Mouse (Mus musculus): ENCODE results near the gene Tbx10. TPM values are rescaled to one million over a fixed set of nuclear protein-coding genes. Genes with fewer than 3 reads are reported as not detected.
"Not testable (repeated sequence)": the region's sequence is repeated elsewhere in the genome, so short reads cannot be mapped to it uniquely, and the experiment has no call there.

Tbx10 gene
- total RNA-seq, 2 experiments from 2014 or later = not detected

GRCm38 (mm10) chr19:4037154-4037787 lies 44.7 kb downstream of the Tbx10 start:
- DNase-seq; intact Hi-C loops (cut with DNase I): not testable (repeated sequence)

- intact Hi-C loops (cut with DNase I) = no loop called here
- DNase-seq = peak; percentile 87 to 89
Measured at GRCm38 (mm10) chr19:4037788-4038232, 45.3 kb downstream of the Tbx10 start, which contains the start of gene Gstp1. Gene Gstp1, minus strand, starts transcription at chr19:4037985.

GRCm38 (mm10) chr19:4040941-4041340 lies 48.4 kb downstream of the Tbx10 start:
- DNase-seq; intact Hi-C loops (cut with DNase I): not testable (repeated sequence)

- intact Hi-C loops (cut with DNase I); DNase-seq: not testable (repeated sequence)
Measured at GRCm38 (mm10) chr19:4041500-4041899, 48.9 kb downstream of the Tbx10 start.

- DNase-seq = peak; percentile 43 to 50
- intact Hi-C loops (cut with DNase I) = no loop called here
Measured at GRCm38 (mm10) chr19:4042124-4042523, 49.6 kb downstream of the Tbx10 start.

GRCm38 (mm10) chr19:4044109-4044508 lies 51.6 kb downstream of the Tbx10 start:
- intact Hi-C loops (cut with DNase I); DNase-seq: not testable (repeated sequence)

- peak; percentile 73 to 75 for DNase-seq
- intact Hi-C loops (cut with DNase I) = no loop called here
Measured at GRCm38 (mm10) chr19:4045966-4046865, 53.7 kb downstream of the Tbx10 start, which contains the start of gene Gstp2. Gene Gstp2, minus strand, starts transcription at chr19:4046023.

GRCm38 (mm10) chr19:4046866-4047254 lies 54.3 kb downstream of the Tbx10 start:
- intact Hi-C loops (cut with DNase I) = loop anchor here (1.0 kb wide), 1 partner anchor 27 kb away; no protein-coding TSS in a partner anchor
- DNase-seq = no peak

GRCm38 (mm10) chr19:4047859-4048258 lies 55.3 kb downstream of the Tbx10 start:
- intact Hi-C loops (cut with DNase I) = loop anchor here (1.0 kb wide), 1 partner anchor 28 kb away; no protein-coding TSS in a partner anchor
- DNase-seq = peak; percentile 66 to 73

GRCm38 (mm10) chr19:4049069-4049468 lies 56.5 kb downstream of the Tbx10 start:
- DNase-seq; intact Hi-C loops (cut with DNase I): not testable (repeated sequence)

Other genes with a start within 250 kb of the Tbx10 start
- gene Kmt5b, start 225.3 kb upstream of the Tbx10 start, total RNA-seq (2021) = 10 to 100 TPM; 20.8 to 22.5 TPM
- 1 to 10 TPM; 1.4 to 2.4 TPM for gene Chka, start 141.0 kb upstream of the Tbx10 start, total RNA-seq (2021)
- gene Tcirg1, start 85.6 kb upstream of the Tbx10 start, total RNA-seq (2021) = 1 to 10 TPM; 4.8 to 5.9 TPM
- gene Ndufs8, start 80.0 kb upstream of the Tbx10 start, total RNA-seq (2021) = 100 to 1,000 TPM; 242 to 273 TPM
- 1 to 10 TPM in 1 of 2 experiments, under 1 TPM in 1; 0.92 to 1.6 TPM for gene Aldh3b1, start 62.9 kb upstream of the Tbx10 start, total RNA-seq (2021)
- 1 to 10 TPM; 5.1 to 7.7 TPM for gene Unc93b1, start 57.6 kb upstream of the Tbx10 start, total RNA-seq (2021)
- gene Aldh3b3, start 34.1 kb upstream of the Tbx10 start, total RNA-seq (2021) = not detected
- gene Aldh3b2, start 20.4 kb upstream of the Tbx10 start, total RNA-seq (2021) = under 1 TPM; 0.20 to 0.23 TPM
- gene Acy3, start 6.2 kb upstream of the Tbx10 start, total RNA-seq (2021) = 1 to 10 TPM; 2.0 to 3.2 TPM
- 10 to 100 TPM; 22.5 to 23.0 TPM for gene Nudt8, start 7.8 kb downstream of the Tbx10 start, total RNA-seq (2021)
- under 1 TPM; 0.13 to 0.20 TPM for gene Gm49405, start 7.9 kb downstream of the Tbx10 start, total RNA-seq (2021)
- under 1 TPM; 0.79 to 0.82 TPM for gene Doc2g, start 10.6 kb downstream of the Tbx10 start, total RNA-seq (2021)
- 100 to 1,000 TPM; 417 to 445 TPM for gene Ndufv1, start 20.1 kb downstream of the Tbx10 start, total RNA-seq (2021)
- 100 to 1,000 TPM; 344 to 368 TPM for gene Gstp1, start 45.2 kb downstream of the Tbx10 start, total RNA-seq (2021)
- 100 to 1,000 TPM; 148 to 162 TPM for gene Gstp2, start 53.3 kb downstream of the Tbx10 start, total RNA-seq (2021)
- gene Gstp3, start 66.8 kb downstream of the Tbx10 start, total RNA-seq (2021) = not detected
- gene Cabp2, start 88.8 kb downstream of the Tbx10 start, total RNA-seq (2021) = not detected
- gene Cdk2ap2, start 104.4 kb downstream of the Tbx10 start, total RNA-seq (2021) = 10 to 100 TPM; 20.0 to 22.3 TPM
- gene Pitpnm1, start 107.2 kb downstream of the Tbx10 start, total RNA-seq (2021) = 1 to 10 TPM; 3.8 to 4.0 TPM
- 10 to 100 TPM; 58.2 to 68.0 TPM for gene Aip, start 133.1 kb downstream of the Tbx10 start, total RNA-seq (2021)
- gene Gpr152, start 147.0 kb downstream of the Tbx10 start, total RNA-seq (2021) = not detected
- gene Cabp4, start 151.3 kb downstream of the Tbx10 start, total RNA-seq (2021) = not detected
- gene Coro1b, start 155.9 kb downstream of the Tbx10 start, total RNA-seq (2021) = 10 to 100 TPM; 13.9 to 15.3 TPM
- gene Ptprcap, start 160.9 kb downstream of the Tbx10 start, total RNA-seq (2021) = 1 to 10 TPM in 1 of 2 experiments, under 1 TPM in 1; 0.86 to 1.8 TPM
- gene Rps6kb2, start 170.6 kb downstream of the Tbx10 start, total RNA-seq (2021) = 10 to 100 TPM; 25.2 to 26.8 TPM
- 10 to 100 TPM; 26.0 to 26.2 TPM for gene Carns1, start 182.7 kb downstream of the Tbx10 start, total RNA-seq (2021)
- gene Tbc1d10c, start 198.5 kb downstream of the Tbx10 start, total RNA-seq (2021) = 1 to 10 TPM; 4.7 to 5.6 TPM
- gene Ppp1ca, start 199.3 kb downstream of the Tbx10 start, total RNA-seq (2021) = 100 to 1,000 TPM; 196 to 211 TPM
- 1 to 10 TPM; 2.3 to 2.9 TPM for gene Rad9a, start 208.9 kb downstream of the Tbx10 start, total RNA-seq (2021)
- gene Clcf1, start 221.5 kb downstream of the Tbx10 start, total RNA-seq (2021) = under 1 TPM; 0.52 to 0.61 TPM
- gene AC109138.7, start 221.6 kb downstream of the Tbx10 start, total RNA-seq (2021) = not detected
- 10 to 100 TPM; 16.0 to 21.1 TPM for gene Pold4, start 239.1 kb downstream of the Tbx10 start, total RNA-seq (2021)

Data from gastrocnemius, postnatal 36 days (tissue).